Mouse (Mus musculus) thymus, postnatal 0 days (tissue): ENCODE results near the gene Usp49. TPM values are rescaled to one million over a fixed set of nuclear protein-coding genes. Genes with fewer than 3 reads are reported as not detected.
"Not testable (repeated sequence)": the region's sequence is repeated elsewhere in the genome, so short reads cannot be mapped to it uniquely, and the experiment has no call there.

Source experiments
- DNase-seq: peaks from one replicate; pipeline ENCODE4 v3.0.0-alpha.2; 2015; ENCODE audit warnings: low spot score
- polyA plus RNA-seq: library from polyadenylated mRNA; unstranded; fragments of >200 nt; fragmentation: Nextera tagmentation; extraction: Ambion mirVana; gene quantifications from 2 replicates; pipeline ENCODE4 v1.2.1, GENCODE M21; 2015

Gene Usp49
- polyA plus RNA-seq, 1 experiment from 2014 or later: 4.6 TPM

GRCm38 (mm10) chr17:47609182-47609581 is 21.3 kb upstream of the Usp49 start:
- DNase-seq: no peak

- DNase-seq: peak; percentile 97
These were observed 19.4 kb upstream of the Usp49 start, which contains the start of the genes Bysl, Med20 and Gm20517 for GRCm38 (mm10) chr17:47610849-47611660. Gene Bysl (minus strand): TSS chr17:47611492. Gene Med20 (plus strand): TSS chr17:47611582. Gene Gm20517 (plus strand): TSS chr17:47611589.

GRCm38 (mm10) chr17:47611661-47611982 is 18.9 kb upstream of the Usp49 start:
- DNase-seq: no peak

GRCm38 (mm10) chr17:47614018-47614417 is 16.5 kb upstream of the Usp49 start:
- DNase-seq: no peak

- no peak for DNase-seq
These were observed 14.4 kb upstream of the Usp49 start for GRCm38 (mm10) chr17:47616119-47616518.

GRCm38 (mm10) chr17:47616652-47617051 is 13.8 kb upstream of the Usp49 start:
- DNase-seq: no peak

- DNase-seq: no peak
These were observed 12.7 kb upstream of the Usp49 start for GRCm38 (mm10) chr17:47617605-47618307.

GRCm38 (mm10) chr17:47618556-47619311 is 11.8 kb upstream of the Usp49 start:
- DNase-seq: no peak

- no peak for DNase-seq
These were observed 7.5 kb upstream of the Usp49 start for GRCm38 (mm10) chr17:47622912-47623554.

GRCm38 (mm10) chr17:47624572-47624971 is 5.9 kb upstream of the Usp49 start:
- not testable (repeated sequence) for DNase-seq

GRCm38 (mm10) chr17:47625088-47625487 is 5.4 kb upstream of the Usp49 start:
- no peak for DNase-seq

GRCm38 (mm10) chr17:47626031-47626430 is 4.5 kb upstream of the Usp49 start:
- DNase-seq: no peak

- no peak for DNase-seq
These were observed 2.7 kb upstream of the Usp49 start for GRCm38 (mm10) chr17:47627791-47628190.

GRCm38 (mm10) chr17:47628851-47629676 is 1.4 kb upstream of the Usp49 start:
- DNase-seq: peak; percentile 95

GRCm38 (mm10) chr17:47629717-47630677 is 493 bp upstream of the Usp49 start:
- DNase-seq: peak; percentile 78

- DNase-seq: no peak
These were observed 1.8 kb downstream of the Usp49 start for GRCm38 (mm10) chr17:47632181-47632840.

- no peak for DNase-seq
These were observed 3.7 kb downstream of the Usp49 start for GRCm38 (mm10) chr17:47633999-47634770.

GRCm38 (mm10) chr17:47642992-47643391 is 12.5 kb downstream of the Usp49 start:
- DNase-seq: peak; percentile 32
